Mouse (Mus musculus): ENCODE data around the gene Gm10318. TPM values are rescaled to one million over a fixed set of nuclear protein-coding genes. Genes with fewer than 3 reads are reported as not detected.

The Gm10318 gene
- polyA plus RNA-seq (2015; fragmentation: Nextera tagmentation; extraction: Ambion mirVana): not detected in 2 replicates

GRCm38 (mm10) chr10:77852559-77852958 lies at the start of gene Gm10318:
Gene Gm10318, plus strand, starts transcription at chr10:77852859.

GRCm38 (mm10) chr10:77811743-77812142 lies 40.9 kb upstream of the Gm10318 start, which contains the start of gene Gm9507:
Gene Gm9507, minus strand, starts transcription at chr10:77811843.

GRCm38 (mm10) chr10:77814382-77814781 lies 38.3 kb upstream of the Gm10318 start, which contains the start of gene Gm2696:
Gene Gm2696, plus strand, starts transcription at chr10:77814682.

GRCm38 (mm10) chr10:77826951-77827350 lies 25.7 kb upstream of the Gm10318 start, which contains the start of gene Krtap10-4:
Gene Krtap10-4, minus strand, starts transcription at chr10:77827095.

GRCm38 (mm10) chr10:77835647-77836046 lies 17.0 kb upstream of the Gm10318 start, which contains the start of gene Krtap10-10:
Gene Krtap10-10, plus strand, starts transcription at chr10:77835947.

GRCm38 (mm10) chr10:77846503-77846902 lies 6.2 kb upstream of the Gm10318 start, which contains the start of gene Gm36176:
Gene Gm36176, plus strand, starts transcription at chr10:77846803.

GRCm38 (mm10) chr10:77861675-77862074 lies 9.0 kb downstream of the Gm10318 start, which contains the start of gene Gm3285:
Gene Gm3285, plus strand, starts transcription at chr10:77861975.

GRCm38 (mm10) chr10:77902211-77902893 lies 49.7 kb downstream of the Gm10318 start, which contains the start of gene Lrrc3:
Gene Lrrc3, minus strand, starts transcription at chr10:77902536.

Other genes with a start within 250 kb of the Gm10318 start
- gene Sumo3, start 246.8 kb upstream of the Gm10318 start, polyA plus RNA-seq (2015; fragmentation: Nextera tagmentation; extraction: Ambion mirVana): 133 and 146 TPM in 2 replicates
- 5.2 and 11.3 TPM in 2 replicates for gene Gm49325, start 246.7 kb upstream of the Gm10318 start, polyA plus RNA-seq (2015; fragmentation: Nextera tagmentation; extraction: Ambion mirVana)
- gene Ube2g2, start 230.6 kb upstream of the Gm10318 start, polyA plus RNA-seq (2015; fragmentation: Nextera tagmentation; extraction: Ambion mirVana): 112 and 114 TPM in 2 replicates
- 0.07 TPM in 1 of 2 replicates, not detected in the other for gene Tspear, start 166.3 kb upstream of the Gm10318 start, polyA plus RNA-seq (2015; fragmentation: Nextera tagmentation; extraction: Ambion mirVana)
- gene Gm19402, start 162.1 kb upstream of the Gm10318 start, polyA plus RNA-seq (2015; fragmentation: Nextera tagmentation; extraction: Ambion mirVana): not detected in 2 replicates
- gene Gm9508, start 155.6 kb upstream of the Gm10318 start, polyA plus RNA-seq (2015; fragmentation: Nextera tagmentation; extraction: Ambion mirVana): not detected in 2 replicates
- not detected in 2 replicates for gene Gm10272, start 146.2 kb upstream of the Gm10318 start, polyA plus RNA-seq (2015; fragmentation: Nextera tagmentation; extraction: Ambion mirVana)
- gene Gm10024, start 141.4 kb upstream of the Gm10318 start, polyA plus RNA-seq (2015; fragmentation: Nextera tagmentation; extraction: Ambion mirVana): not detected in 2 replicates
- not detected in 2 replicates for gene Gm10142, start 137.1 kb upstream of the Gm10318 start, polyA plus RNA-seq (2015; fragmentation: Nextera tagmentation; extraction: Ambion mirVana)
- gene Krtap12-1, start 132.3 kb upstream of the Gm10318 start, polyA plus RNA-seq (2015; fragmentation: Nextera tagmentation; extraction: Ambion mirVana): not detected in 2 replicates
- gene Gm10100, start 126.4 kb upstream of the Gm10318 start, polyA plus RNA-seq (2015; fragmentation: Nextera tagmentation; extraction: Ambion mirVana): not detected in 2 replicates
- gene Gm18596, start 110.2 kb upstream of the Gm10318 start, polyA plus RNA-seq (2015; fragmentation: Nextera tagmentation; extraction: Ambion mirVana): not detected in 2 replicates
- gene Gm9736, start 101.5 kb upstream of the Gm10318 start, polyA plus RNA-seq (2015; fragmentation: Nextera tagmentation; extraction: Ambion mirVana): not detected in 2 replicates
- not detected in 2 replicates for gene Gm3233, start 93.2 kb upstream of the Gm10318 start, polyA plus RNA-seq (2015; fragmentation: Nextera tagmentation; extraction: Ambion mirVana)
- gene Gm3238, start 81.5 kb upstream of the Gm10318 start, polyA plus RNA-seq (2015; fragmentation: Nextera tagmentation; extraction: Ambion mirVana): not detected in 2 replicates
- gene Gm7138, start 75.9 kb upstream of the Gm10318 start, polyA plus RNA-seq (2015; fragmentation: Nextera tagmentation; extraction: Ambion mirVana): not detected in 2 replicates
- gene Gm3250, start 70.3 kb upstream of the Gm10318 start, polyA plus RNA-seq (2015; fragmentation: Nextera tagmentation; extraction: Ambion mirVana): not detected in 2 replicates
- not detected in 2 replicates for gene Gm7137, start 64.7 kb upstream of the Gm10318 start, polyA plus RNA-seq (2015; fragmentation: Nextera tagmentation; extraction: Ambion mirVana)
- not detected in 2 replicates for gene Gm9639, start 57.8 kb upstream of the Gm10318 start, polyA plus RNA-seq (2015; fragmentation: Nextera tagmentation; extraction: Ambion mirVana)
- gene Gm19668, start 53.7 kb upstream of the Gm10318 start, polyA plus RNA-seq (2015; fragmentation: Nextera tagmentation; extraction: Ambion mirVana): not detected in 2 replicates
- not detected in 2 replicates for gene Gm9507, start 41.0 kb upstream of the Gm10318 start, polyA plus RNA-seq (2015; fragmentation: Nextera tagmentation; extraction: Ambion mirVana)
- not detected in 2 replicates for gene Gm2696, start 38.2 kb upstream of the Gm10318 start, polyA plus RNA-seq (2015; fragmentation: Nextera tagmentation; extraction: Ambion mirVana)
- not detected in 2 replicates for gene Krtap10-4, start 25.8 kb upstream of the Gm10318 start, polyA plus RNA-seq (2015; fragmentation: Nextera tagmentation; extraction: Ambion mirVana)
- not detected in 2 replicates for gene Krtap10-10, start 16.9 kb upstream of the Gm10318 start, polyA plus RNA-seq (2015; fragmentation: Nextera tagmentation; extraction: Ambion mirVana)
- gene Gm36176, start 6.1 kb upstream of the Gm10318 start, polyA plus RNA-seq (2015; fragmentation: Nextera tagmentation; extraction: Ambion mirVana): not detected in 2 replicates
- not detected in 2 replicates for gene Gm3285, start 9.1 kb downstream of the Gm10318 start, polyA plus RNA-seq (2015; fragmentation: Nextera tagmentation; extraction: Ambion mirVana)
- 0.61 and 0.74 TPM in 2 replicates for gene Lrrc3, start 49.7 kb downstream of the Gm10318 start, polyA plus RNA-seq (2015; fragmentation: Nextera tagmentation; extraction: Ambion mirVana)
- gene Trpm2, start 117.7 kb downstream of the Gm10318 start, polyA plus RNA-seq (2015; fragmentation: Nextera tagmentation; extraction: Ambion mirVana): 0.33 and 0.35 TPM in 2 replicates
- 12.9 and 13.1 TPM in 2 replicates for gene 1810043G02Rik, start 125.7 kb downstream of the Gm10318 start, polyA plus RNA-seq (2015; fragmentation: Nextera tagmentation; extraction: Ambion mirVana)
- 13.1 and 19.4 TPM in 2 replicates for gene Pfkl, start 157.2 kb downstream of the Gm10318 start, polyA plus RNA-seq (2015; fragmentation: Nextera tagmentation; extraction: Ambion mirVana)
- 0.09 and 0.40 TPM in 2 replicates for gene Dnmt3l, start 189.1 kb downstream of the Gm10318 start, polyA plus RNA-seq (2015; fragmentation: Nextera tagmentation; extraction: Ambion mirVana)
- gene Aire, start 190.8 kb downstream of the Gm10318 start, polyA plus RNA-seq (2015; fragmentation: Nextera tagmentation; extraction: Ambion mirVana): not detected in 2 replicates
- gene Icosl, start 216.4 kb downstream of the Gm10318 start, polyA plus RNA-seq (2015; fragmentation: Nextera tagmentation; extraction: Ambion mirVana): 2.6 and 2.9 TPM in 2 replicates